Mouse (Mus musculus) midbrain, postnatal 0 days (tissue): ENCODE results near the gene Epas1. TPM values are rescaled to one million over a fixed set of nuclear protein-coding genes. Genes with fewer than 3 reads are reported as not detected.
A peak's percentile ranks its signal among the peaks of the same experiment; 100 is the strongest.

Source experiments
- ATAC-seq: fragments of 200-750 bp; cut with Nextera tagmentation; 2 replicates; pipeline ENCODE4 v1.8.0; 2017; ENCODE audit warnings: moderate number of reproducible peaks, mild to moderate bottlenecking, moderate TSS enrichment, moderate library complexity; ENCODE audit not compliant: low FRiP score
- DNase-seq: peaks from one replicate; pipeline ENCODE4 v3.0.0-alpha.2; 2015; ENCODE audit warnings: low spot score
- H3K27ac ChIP-seq: fragments of 300-500 bp; sonication (generic); 2 replicates; pipeline ENCODE4 v1.5.1; 2014; ENCODE audit warnings: low read depth, mild to moderate bottlenecking, low read length, mixed read lengths
- H3K27me3 ChIP-seq: fragments of 300-500 bp; sonication (generic); 2 replicates; pipeline ENCODE4 v1.6.1; 2014; ENCODE audit warnings: low read length, control low read depth, mixed read lengths; ENCODE audit not compliant: insufficient read depth
- H3K36me3 ChIP-seq: fragments of 300-500 bp; sonication (generic); 2 replicates; pipeline ENCODE4 v1.6.1; 2014; ENCODE audit warnings: low read length, control low read depth, mixed read lengths; ENCODE audit not compliant: insufficient read depth
- H3K4me1 ChIP-seq: fragments of 300-500 bp; sonication (generic); 2 replicates; pipeline ENCODE4 v1.6.1; 2014; ENCODE audit warnings: mild to moderate bottlenecking, control low read depth, antibody characterized with exemption, low read length, mixed read lengths; ENCODE audit not compliant: insufficient read depth
- H3K4me2 ChIP-seq: fragments of 300-500 bp; sonication (generic); 2 replicates; pipeline ENCODE4 v1.6.1; 2014; ENCODE audit warnings: low read depth, mild to moderate bottlenecking, low read length, mixed read lengths; ENCODE audit not compliant: poor library complexity, severe bottlenecking
- H3K4me3 ChIP-seq: fragments of 300-500 bp; sonication (generic); 2 replicates; pipeline ENCODE4 v1.5.1; 2014; ENCODE audit warnings: low read depth, mild to moderate bottlenecking, low read length, moderate library complexity
- H3K9ac ChIP-seq: fragments of 300-500 bp; sonication (generic); replicated peaks from 2 replicates; pipeline ENCODE4 v1.6.1; 2014; ENCODE audit warnings: mild to moderate bottlenecking, low read length, moderate library complexity, mixed read lengths; ENCODE audit not compliant: poor library complexity, severe bottlenecking
- H3K9me3 ChIP-seq: fragments of 300-500 bp; sonication (generic); 2 replicates; pipeline ENCODE4 v1.6.1; 2016; ENCODE audit warnings: low read length, control low read depth
- CTCF ChIP-seq: IDR thresholded peaks from 2 replicates; pipeline ENCODE4 v1.5.1; 2016; ENCODE audit warnings: antibody characterized with exemption, mild to moderate bottlenecking
- WGBS: fragments of 180-500 bp; shearing (Covaris S2); extraction: QIAGEN DNeasy Blood & Tissue Kit; methylation state at CpG from one replicate; pipeline ENCODE4 v1.1.7; 2014; 5-methylcytosine and 5-hydroxymethylcytosine counted together
- polyA plus RNA-seq: library from polyadenylated mRNA; unstranded; fragments of >200 nt; fragmentation: Nextera tagmentation; extraction: Ambion mirVana; gene quantifications from 2 replicates; pipeline ENCODE4 v1.2.1, GENCODE M21; 2015
- total RNA-seq: library from RNA; depleted of rRNA; stranded (reverse); fragments of >200 nt; gene quantifications from 2 replicates; pipeline ENCODE4 v1.2.3, GENCODE M21; 2014

Gene Epas1
- total and polyA plus RNA-seq, 2 experiments from 2014 or later, result 6.3 to 17.5 TPM

- ATAC-seq, result no peak
- no peak for TF ChIP-seq CTCF
Measured at GRCm38 (mm10) chr17:86732024-86732423, 21.5 kb upstream of the Epas1 start.

GRCm38 (mm10) chr17:86732522-86732921, 21.0 kb upstream of the Epas1 start:
- Histone ChIP-seq H3K27ac (no peak overlapping the region), H3K4me1 (no peaks in the 10 kb centered on the region), H3K9ac (no peak overlapping the region), H3K27me3 (no peaks in the 10 kb centered on the region), H3K4me2 (no peak overlapping the region), H3K9me3 (no peaks in the 10 kb centered on the region), H3K36me3 (no peaks in the 10 kb centered on the region), H3K4me3 (no peak overlapping the region)
- WGBS, result 79% methylated on average over 1 of the region's 1 CpGs
- no peak for ATAC-seq
- no peak for DNase-seq
- TF ChIP-seq CTCF, result no peak

More at GRCm38 (mm10) chr17:86732024-86732423, 21.5 kb upstream of the Epas1 start:
- Histone ChIP-seq H3K4me1 (no peaks in the 10 kb centered on the region), H3K4me2 (no peak overlapping the region), H3K9ac (no peak overlapping the region), H3K27ac (no peak overlapping the region), H3K9me3 (no peaks in the 10 kb centered on the region), H3K27me3 (no peaks in the 10 kb centered on the region), H3K36me3 (no peaks in the 10 kb centered on the region), H3K4me3 (no peak overlapping the region)
- WGBS, result 12% methylated on average over 11 of the region's 11 CpGs
- peak; percentile 44 for DNase-seq

- Histone ChIP-seq H3K36me3 (no peaks in the 10 kb centered on the region), H3K4me1 (no peaks in the 10 kb centered on the region), H3K27ac (no peak overlapping the region), H3K4me2 (no peak overlapping the region), H3K27me3 (no peaks in the 10 kb centered on the region), H3K4me3 (no peak overlapping the region), H3K9me3 (no peaks in the 10 kb centered on the region), H3K9ac (no peak overlapping the region)
- no peak for ATAC-seq
- 87% methylated on average over 4 of the region's 4 CpGs for WGBS
- no peak for DNase-seq
- TF ChIP-seq CTCF, result no peak
Measured at GRCm38 (mm10) chr17:86733644-86734043, 19.9 kb upstream of the Epas1 start.

- Histone ChIP-seq H3K27ac (no peak overlapping the region), H3K4me1 (no peaks in the 10 kb centered on the region), H3K9ac (no peak overlapping the region), H3K4me3 (no peak overlapping the region), H3K4me2 (no peak overlapping the region), H3K9me3 (no peaks in the 10 kb centered on the region), H3K27me3 (no peaks in the 10 kb centered on the region), H3K36me3 (no peaks in the 10 kb centered on the region)
- ATAC-seq (no peak), DNase-seq (no peak)
- no peak for TF ChIP-seq CTCF
- 85% methylated on average over 6 of the region's 6 CpGs for WGBS
Measured at GRCm38 (mm10) chr17:86738477-86738876, 15.0 kb upstream of the Epas1 start.

GRCm38 (mm10) chr17:86743351-86743941, 10.1 kb upstream of the Epas1 start:
- H3K27ac ChIP-seq, result no peak overlapping the region
- H3K4me1 ChIP-seq, result no peaks in the 10 kb centered on the region
- no peak overlapping the region for H3K4me3 ChIP-seq
- no peak for DNase-seq
- H3K36me3 ChIP-seq, result no peaks in the 10 kb centered on the region
- 88% methylated on average over 7 of the region's 7 CpGs for WGBS
- H3K4me2 ChIP-seq, result no peak overlapping the region
- no peak for TF ChIP-seq CTCF
- H3K9me3 ChIP-seq, result no peaks in the 10 kb centered on the region
- no peak overlapping the region for H3K9ac ChIP-seq
- ATAC-seq, result no peak
- H3K27me3 ChIP-seq, result no peaks in the 10 kb centered on the region

- Histone ChIP-seq H3K36me3 (no peaks in the 10 kb centered on the region), H3K9ac (no peak overlapping the region), H3K9me3 (no peaks in the 10 kb centered on the region), H3K4me1 (no peaks in the 10 kb centered on the region), H3K4me3 (no peak overlapping the region), H3K27ac (no peak overlapping the region), H3K27me3 (no peaks in the 10 kb centered on the region), H3K4me2 (no peak overlapping the region)
- ATAC-seq (no peak), DNase-seq (no peak)
- TF ChIP-seq CTCF, result no peak
- WGBS, result 29% methylated on average over 6 of the region's 6 CpGs
Measured at GRCm38 (mm10) chr17:86744943-86745342, 8.6 kb upstream of the Epas1 start.
